Mouse (Mus musculus): ENCODE results near the gene Gm10378.
"Not testable (repeated sequence)": the region's sequence is repeated elsewhere in the genome, so short reads cannot be mapped to it uniquely, and the experiment has no call there.

Gm10378 gene

DNA sequence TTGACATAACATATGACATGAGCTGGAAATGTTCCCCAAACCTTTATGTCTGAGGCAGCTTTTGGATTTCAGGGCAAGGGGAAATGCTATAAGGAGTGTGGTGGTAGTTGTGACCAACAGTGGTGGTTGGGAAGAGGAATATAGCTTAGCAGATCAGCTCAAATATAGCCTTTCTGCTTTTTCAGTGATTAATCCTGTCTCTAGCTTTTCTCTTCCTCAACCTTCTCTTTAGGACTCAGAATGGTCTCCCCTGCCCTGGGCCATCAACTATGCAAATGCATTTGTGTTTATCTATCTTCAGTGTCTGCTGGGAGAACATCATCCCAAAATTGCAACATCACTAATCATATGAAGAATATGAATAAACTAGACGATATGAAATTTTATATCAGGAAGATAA is at the start of gene Gm10378:
Gene Gm10378 (plus strand): TSS at position 301 of the 400 bp plus-strand sequence.
- DNase-seq (ENCODE audit: low spot score in 2 of 2), result not testable (repeated sequence)

DNA sequence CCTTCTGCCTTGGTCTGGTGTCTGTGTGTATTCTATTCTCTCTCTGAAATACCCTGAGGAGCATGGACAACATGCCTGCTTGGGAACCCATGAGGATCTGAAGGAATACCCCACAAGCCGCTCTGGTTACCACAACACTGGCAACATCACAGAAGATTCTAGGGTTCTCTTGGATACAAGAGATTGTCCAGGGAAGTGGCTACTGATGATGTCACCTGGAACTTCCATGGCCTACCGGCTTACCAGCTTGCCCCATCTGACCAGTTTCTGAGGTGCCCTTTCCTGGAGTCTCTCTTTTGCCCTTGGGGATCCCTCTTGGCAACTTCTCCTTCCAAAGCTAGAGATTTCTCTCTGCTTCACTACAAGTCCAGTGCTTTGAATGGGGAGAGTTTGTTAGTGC is 13.9 kb upstream of the Gm10378 start, which contains the start of gene Gm3633:
Gene Gm3633 (minus strand): TSS at position 101 of the 400 bp plus-strand sequence.
- DNase-seq (ENCODE audit: low spot score in 2 of 2), result not testable (repeated sequence)

Data from cerebellum, postnatal 4 days (tissue).